Mouse (Mus musculus) cerebellum, postnatal 14 days (tissue): ENCODE results near the gene Tfe3.
"Not testable (repeated sequence)": the region's sequence is repeated elsewhere in the genome, so short reads cannot be mapped to it uniquely, and the experiment has no call there.

Experiments
- DNase-seq, 2 experiments: peaks; one replicate each; pipeline ENCODE4 v3.0.0; 2021; ENCODE audit warnings: mixed read lengths in 2 of 2

Tfe3 gene

DNA sequence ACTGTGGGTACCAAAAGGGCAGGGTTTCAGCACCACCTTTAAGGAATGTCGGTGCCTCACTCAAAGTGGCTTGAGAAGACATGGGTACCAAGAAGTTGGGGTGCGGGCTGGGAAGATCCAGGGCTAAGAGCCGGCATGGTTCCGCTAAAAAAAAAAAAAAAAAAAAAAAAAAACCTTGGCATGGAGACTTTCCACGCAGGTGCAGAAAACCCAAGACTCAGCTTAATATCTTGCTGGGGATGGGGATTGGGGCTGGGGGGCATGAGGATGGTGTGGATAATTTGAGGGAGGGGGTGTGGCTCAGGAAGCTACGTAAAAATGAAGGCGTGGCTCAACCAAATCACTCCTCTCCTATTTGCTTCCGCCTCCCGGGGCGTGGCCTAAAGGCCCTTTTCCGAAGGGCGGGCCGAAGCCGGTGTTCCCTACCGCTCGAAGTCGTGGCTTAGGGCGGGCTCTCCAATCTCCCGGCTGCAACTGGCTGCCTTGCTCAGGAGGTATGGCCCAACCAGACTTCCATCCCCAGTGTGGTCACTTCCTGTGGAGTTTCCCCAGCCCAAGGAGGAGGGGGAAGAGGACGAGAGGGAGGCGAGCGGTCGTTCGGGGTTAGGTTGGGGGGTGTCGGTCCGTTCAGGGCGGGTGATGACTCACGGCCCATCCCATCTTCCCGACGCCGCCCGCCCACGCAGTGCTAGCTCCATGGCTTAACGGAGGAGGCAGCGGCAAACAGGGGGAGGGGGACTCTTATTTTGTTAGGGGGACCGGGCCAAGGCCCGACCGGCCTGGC is at the start of gene Tfe3:
TSS of gene Tfe3 (plus strand) at position 424 of the 784 bp plus-strand sequence.
- peak; percentile 90 to 91 for DNase-seq

DNA sequence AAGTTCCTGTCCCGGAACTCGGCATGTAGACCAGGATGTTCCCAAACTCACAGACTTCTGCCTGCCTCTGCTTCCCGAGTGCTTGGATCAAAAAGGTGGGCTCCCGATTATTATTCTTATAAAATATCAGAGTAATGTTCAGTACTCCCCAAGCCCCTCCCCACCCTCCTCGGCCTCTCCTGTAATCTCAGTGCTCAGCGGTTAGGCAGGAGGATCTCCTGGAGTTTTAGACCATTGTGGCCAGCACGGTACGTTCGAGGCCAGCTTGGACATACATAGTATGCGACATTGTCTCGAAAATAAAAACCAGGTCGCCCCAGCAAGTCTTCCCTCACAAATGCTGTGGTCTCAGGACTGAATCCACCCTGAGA is 48.6 kb upstream of the Tfe3 start:
- DNase-seq: not testable (repeated sequence)

DNA sequence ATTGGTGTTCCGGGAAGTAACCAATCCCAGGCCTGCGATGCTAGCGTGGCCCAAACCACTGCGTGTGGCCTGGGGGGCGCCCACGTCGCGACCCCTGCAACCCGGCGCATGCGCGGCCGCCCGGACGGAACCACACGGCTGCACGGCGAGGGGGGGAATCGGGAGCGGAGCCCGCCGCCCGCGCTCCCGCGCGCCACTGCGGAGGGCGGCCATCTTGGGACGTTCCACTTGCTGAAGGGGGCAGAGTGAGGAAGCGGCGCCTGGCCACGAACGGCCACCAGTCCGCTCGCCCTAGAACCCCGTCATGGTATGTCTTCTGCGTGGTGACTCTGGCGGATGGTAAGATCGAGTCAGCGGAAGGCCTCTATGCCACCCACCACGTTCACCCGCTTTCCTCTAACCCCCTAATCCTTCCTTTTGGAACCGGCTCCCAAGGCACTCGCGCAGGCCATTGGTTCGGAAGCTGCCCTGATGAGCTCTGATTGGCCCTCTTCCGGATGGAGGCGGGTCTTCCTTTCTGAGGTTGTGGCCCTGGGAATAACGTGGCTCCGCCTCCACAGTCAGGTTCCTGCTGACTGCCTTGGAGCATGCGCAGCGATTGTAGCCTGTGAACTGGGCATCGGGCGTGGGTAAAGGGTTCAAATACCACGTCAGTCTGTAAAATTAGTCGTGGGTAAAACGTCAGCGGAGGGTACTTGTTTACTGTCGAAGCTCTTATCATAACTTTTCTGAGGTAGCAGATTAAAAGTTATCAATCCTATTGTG is 48.0 kb upstream of the Tfe3 start, which contains the start of gene Wdr45:
TSS of gene Wdr45 (plus strand) at position 199 of the 765 bp plus-strand sequence.
- peak; percentile 95 for DNase-seq

DNA sequence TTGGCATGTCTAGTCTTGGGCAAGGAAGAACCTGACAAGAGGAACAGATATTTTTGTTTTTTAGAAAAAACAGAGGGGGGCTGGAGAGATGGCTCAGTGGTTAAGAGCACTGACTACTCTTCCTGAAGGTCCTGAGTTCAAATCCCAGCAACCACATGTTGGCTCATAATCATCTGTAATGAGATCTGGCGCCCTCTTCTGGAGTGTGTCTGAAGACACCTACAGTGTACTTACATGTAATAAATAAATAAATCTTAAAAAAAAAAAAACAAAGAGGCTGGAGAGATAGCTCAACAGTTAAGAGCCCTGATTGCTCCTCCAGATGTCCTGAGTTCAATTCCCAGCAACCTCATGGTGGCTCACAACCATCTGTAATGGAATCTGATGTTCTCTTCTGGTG is 46.3 kb upstream of the Tfe3 start:
- DNase-seq: peak in 1 of 2 experiments; percentile 36

DNA sequence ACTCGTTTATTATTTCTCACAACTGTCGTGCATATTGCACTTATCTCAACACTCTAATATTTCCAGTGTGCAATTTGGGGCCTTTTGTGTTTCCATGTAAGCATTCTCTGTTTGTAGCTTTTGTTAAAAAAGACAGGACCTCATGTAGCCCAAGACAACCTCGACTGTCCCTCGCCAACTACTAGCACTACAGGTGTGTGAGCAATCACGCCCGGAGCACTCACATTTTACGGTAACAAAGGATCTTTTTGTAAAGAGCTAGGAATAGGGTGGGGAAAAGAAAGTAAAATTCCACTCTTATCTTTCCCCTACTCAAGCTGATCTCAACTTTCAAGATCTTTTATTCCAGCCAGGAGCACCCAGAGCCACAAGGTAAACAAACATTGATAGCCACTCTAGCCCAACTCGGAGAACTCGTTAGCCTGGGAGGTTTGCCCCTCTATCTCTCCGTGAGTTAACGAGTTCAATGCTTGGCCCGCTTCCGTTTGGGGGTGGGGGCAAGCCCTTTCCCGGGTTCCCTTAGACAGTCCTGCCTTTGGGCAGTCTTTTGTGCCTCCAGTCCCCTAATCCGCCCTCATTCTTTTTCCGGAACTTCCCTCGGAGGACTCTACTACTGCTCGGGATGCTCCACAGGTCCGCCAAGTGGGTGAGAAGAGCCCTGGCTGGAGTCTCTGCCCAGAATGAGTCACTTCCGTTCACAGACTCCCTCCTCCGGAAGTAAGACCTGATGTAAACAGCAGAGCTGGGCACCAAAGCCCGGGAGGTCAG is 40.7 kb upstream of the Tfe3 start, which contains the start of gene Gm45208:
TSS of gene Gm45208 (plus strand) at position 732 of the 768 bp plus-strand sequence.
- peak; percentile 62 to 74 for DNase-seq

DNA sequence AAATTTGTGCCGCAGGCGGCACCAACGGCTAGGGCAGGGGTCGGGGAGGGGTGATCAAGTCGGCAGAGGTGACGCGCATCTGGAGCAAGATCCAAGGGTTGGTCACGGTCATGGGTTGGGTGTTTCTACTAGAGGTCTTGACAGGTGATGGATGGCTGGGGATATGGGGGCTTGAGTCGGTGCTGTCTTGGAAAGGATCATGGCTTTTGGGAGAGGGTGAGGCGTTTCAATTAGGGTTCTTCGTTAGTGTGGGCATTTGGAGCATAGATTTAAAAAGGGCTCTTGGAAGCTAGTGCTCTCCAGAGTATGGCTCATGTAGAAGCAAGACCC is 40.1 kb upstream of the Tfe3 start:
- DNase-seq: no peak

DNA sequence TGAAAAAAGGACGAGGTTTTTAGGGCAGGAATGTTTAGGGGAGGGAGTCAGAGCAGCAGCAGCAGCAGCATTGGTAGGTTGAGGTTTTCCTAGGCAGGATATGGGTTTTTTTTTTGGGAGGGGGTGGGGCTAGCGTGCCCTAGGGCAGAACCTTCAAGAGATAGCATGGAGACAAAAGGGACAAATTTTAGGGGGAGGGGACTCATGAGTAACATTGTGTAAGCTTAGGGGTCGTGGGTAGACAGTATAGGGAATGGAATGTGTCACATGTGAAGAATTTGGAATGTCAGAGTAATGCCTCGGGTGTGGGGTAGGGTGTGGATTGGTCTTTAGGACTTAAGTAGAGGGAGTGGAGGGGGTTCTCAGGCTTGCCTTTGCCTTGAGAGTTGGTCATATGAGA is 39.7 kb upstream of the Tfe3 start:
- DNase-seq: no peak

DNA sequence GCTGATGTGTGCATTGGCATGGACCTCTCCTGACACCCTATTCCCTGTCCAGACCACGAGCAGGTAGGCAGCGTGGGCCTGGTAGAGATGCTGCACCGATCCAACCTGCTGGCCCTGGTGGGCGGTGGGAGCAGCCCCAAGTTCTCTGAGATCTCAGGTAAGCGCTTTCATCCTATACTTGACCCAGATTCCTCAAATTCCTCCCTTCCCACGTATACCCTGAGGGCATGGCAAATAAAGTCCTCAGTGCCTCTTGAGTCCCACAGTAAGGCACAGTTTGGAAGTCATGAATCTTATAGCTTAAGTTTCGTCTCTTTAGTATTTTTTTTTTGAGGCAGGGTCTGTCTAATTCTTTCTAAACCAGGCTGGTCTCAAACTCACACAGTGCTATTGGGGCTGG is 38.2 kb upstream of the Tfe3 start:
- no peak for DNase-seq

DNA sequence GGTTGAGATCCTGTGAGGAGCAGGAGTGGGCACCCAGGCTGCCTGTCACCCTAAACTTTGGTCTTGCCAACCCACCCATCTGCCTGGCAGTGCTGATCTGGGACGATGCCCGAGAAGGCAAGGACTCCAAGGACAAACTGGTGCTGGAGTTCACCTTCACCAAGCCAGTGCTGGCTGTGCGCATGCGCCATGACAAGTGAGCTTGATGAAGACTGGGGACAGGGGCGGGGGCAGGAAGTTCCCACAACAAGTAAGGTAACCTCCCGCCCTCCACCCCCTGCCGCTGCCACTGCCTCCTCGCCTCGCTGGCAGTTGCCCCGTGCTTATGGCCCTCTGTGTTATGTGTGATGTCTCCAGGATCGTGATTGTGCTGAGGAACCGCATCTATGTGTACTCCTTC is 36.5 kb upstream of the Tfe3 start:
- DNase-seq: no peak

DNA sequence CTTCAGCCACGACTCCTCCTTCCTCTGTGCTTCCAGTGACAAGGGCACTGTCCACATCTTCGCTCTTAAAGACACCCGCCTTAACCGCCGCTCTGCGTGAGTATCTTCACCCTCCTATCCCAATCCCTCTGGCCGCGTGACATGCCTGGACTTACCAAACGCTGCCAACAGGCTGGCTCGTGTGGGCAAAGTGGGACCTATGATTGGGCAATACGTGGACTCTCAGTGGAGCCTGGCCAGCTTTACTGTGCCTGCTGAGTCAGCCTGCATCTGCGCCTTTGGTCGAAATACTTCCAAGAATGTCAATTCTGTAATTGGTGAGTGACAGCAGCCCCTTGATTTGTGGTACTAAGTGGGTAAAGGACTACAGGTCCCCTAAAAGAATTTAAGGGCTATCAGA is 35.2 kb upstream of the Tfe3 start:
- no peak for DNase-seq

DNA sequence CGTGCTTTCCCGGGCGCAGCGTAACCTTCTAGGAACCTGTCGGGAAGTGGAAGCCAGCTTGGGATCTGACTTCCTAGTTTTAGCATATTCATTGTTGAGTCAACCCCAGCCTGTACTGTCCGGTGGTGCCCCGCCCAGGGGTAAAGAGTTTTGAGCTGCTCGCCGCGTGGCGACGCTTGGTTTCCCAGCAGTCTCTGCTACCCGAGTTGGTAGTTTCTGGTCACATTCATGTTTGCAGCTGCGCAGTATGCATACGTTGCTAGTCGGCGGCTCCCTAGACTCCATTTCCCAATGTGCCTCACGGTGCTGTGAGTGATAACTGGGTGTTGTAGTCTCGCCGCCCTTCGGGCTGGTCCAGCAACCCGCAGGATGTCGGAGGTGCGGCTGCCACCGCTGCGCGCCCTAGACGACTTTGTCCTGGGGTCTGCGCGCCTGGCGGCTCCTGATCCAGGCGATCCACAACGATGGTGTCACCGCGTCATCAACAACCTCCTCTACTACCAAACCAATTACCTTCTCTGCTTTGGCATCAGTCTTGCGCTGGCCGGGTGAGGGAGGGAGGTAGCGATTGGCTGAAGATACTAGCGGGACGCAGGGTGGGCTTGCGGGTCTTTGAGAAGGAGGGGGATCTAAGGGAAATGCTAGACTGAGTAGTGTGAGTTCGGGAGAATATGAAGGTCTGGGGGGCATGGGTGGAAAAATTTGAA is 34.0 kb upstream of the Tfe3 start, which contains the start of gene Praf2:
TSS of gene Praf2 (plus strand) at position 225 of the 707 bp plus-strand sequence.
- DNase-seq: peak; percentile 74 to 81

DNA sequence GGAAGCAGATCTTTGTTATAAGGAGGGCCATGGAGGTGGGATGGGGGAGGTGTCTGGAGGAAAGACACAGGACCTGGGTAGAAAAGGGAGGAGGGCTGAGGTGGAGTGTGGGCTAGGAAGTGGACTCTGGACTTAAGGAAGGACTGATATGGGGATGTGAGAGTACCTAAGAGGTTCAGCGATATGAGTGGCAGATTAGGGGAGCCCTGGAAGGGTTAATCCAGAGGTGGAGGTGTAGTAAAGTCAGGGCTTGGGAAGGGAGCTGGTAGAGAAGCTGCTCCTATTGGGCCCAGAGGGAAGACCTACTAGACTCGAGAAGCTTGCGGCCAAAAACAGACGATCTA is 33.5 kb upstream of the Tfe3 start:
- DNase-seq: no peak

DNA sequence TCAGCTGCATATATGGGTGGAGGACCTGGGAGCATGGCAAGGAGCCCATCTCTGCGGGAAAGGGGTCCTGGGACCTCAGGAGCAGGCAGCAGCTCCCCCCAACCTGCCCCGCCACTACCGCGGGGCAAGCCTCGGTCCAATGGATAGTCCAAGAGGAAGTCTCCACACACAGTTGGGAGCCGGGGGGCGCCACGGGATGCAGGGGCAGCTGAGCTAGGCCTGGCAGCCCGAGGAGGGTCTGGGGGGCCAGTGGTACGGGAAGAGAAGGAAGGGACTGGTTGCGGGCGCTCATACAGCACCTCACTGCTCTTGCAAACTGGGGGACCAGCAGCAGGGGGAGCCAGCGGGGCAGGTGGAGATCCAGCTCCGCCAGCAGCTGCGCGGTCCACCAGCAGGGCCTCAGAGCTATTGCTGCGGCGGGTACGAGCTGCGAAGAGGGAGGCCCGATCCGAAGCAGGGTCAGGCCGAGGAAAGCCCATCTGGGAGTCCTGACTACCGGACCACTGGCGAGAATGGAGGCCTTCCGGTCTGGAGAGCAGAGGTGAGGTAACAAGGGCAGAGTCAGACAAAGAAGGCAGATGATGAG is 28.7 kb upstream of the Tfe3 start:
- peak; percentile 58 to 83 for DNase-seq

DNA sequence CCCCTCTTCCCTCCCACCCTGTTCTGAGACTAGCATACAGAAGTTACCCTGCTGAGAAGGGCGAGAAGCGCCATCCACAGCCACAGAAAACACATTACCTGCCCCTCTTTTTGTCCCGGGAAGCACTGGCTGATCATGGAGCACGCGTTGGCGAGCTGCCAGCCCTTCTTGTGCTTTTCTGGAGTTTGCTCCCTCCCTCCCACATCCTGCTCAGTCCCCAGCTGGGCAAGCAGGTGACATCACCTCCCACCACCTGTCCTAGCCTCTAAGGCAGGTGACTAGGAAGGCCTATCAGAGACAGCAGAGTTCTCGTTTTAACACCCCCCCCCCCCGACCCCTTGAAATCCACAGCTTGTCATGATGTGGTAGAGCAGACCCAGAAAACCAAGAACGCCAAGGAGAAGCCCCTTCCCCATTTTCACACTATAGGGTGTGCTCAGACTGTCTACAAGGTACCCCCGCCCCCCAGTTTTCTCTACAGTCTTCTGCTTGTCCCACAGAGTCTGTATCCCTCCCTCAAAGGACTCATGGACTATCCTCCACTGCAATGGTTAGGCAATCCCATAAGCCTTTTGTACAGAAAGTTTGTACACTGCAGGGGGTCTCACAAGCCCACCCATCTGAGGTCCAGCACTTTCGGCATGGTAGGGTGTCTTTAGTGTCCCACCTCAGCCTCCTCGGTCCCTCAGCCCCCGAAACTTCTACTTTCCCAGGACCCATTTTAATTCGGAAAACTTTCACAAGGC is 22.9 kb upstream of the Tfe3 start:
- DNase-seq: peak; percentile 82 to 90

DNA sequence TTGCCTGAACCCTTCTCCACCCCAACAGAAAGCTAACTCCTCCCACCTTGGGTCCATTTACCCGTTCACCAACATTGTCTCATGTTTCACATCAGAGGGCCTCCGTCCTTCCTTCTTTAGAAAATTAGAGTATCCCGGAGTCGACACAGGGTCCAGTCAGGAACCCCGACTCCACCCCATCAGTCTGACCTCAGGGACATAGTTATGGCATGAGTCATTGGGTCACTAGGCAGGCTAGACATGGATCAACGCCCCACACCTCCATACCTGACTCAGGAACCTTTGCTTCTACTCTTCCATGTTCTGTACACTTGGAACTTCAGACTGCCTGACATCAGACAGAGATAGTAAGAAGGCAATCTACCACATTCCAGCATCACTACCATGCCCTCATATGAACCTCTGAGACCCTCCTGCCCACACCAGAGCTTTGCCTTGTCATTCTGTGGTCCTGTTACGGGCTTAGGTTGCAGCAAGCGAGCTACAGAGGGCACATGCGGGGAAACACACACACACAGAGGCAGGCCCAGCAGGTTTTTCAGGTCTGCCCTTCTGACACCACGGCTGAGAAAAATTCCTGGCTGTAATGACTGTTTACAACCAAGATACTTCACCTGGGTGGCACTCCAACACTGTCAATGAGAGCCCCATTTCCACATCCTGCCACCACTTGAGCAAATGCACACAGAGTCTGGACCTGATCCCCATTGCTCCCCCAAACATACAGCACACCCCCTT is 22.1 kb upstream of the Tfe3 start:
- DNase-seq: no peak

DNA sequence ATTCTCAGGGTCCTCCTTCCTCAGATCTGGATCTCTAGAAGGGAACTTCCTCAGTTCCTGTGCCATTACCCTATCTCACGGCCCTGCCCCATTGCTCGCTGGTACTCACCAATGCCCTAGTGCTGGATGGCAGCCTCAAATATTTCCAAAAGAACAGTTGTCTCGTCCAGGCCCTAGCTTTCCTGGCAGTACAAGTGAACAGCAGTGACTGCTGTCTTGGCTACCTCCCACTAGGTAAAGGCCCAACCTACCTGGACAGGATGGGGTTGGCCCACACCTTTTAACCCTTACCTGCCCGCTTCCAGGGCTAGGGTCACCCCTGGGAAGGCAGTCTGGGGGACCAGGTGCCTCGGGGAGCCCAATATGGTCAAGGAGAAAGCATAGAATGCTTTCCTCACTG is 21.3 kb upstream of the Tfe3 start:
- DNase-seq: peak in 1 of 2 experiments; percentile 33

DNA sequence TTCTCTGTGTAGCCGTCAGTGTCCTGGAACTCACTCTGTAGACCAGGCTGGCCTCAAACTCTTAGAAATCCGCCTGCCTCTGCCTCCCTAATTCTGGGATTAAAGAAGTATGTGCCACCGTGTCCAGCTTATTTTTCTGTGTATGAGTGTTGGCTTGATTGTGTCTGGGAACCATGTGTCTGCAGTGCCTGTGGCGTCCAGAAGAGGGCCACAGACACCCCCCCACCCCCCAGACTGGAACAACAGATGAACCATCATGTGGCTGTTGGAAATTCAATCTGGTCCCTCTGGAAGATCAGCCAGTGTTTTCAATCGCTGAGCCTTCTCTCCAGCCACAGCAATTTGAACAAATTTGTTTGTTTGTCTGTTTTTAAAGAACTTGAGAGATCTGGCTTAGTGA is 18.9 kb upstream of the Tfe3 start:
- no peak for DNase-seq

DNA sequence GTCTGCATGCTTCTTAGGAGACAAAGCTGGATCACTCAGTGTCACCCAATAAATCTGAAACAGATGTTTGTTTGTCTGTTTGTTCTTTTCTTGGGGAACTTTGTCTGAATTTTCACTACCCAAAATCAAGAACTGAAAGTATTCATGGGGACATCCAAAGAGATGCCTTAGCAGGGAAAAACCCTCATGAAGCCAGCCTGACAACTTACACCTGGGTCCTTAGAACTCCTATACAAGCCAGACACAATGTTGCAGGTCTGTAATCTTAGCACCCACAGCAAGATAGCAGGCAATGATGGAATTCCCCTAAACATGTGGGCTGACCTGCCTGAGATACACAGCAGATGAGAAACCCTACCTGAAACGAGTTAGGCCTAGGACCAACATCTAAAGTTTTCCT is 17.4 kb upstream of the Tfe3 start:
- DNase-seq: no peak

DNA sequence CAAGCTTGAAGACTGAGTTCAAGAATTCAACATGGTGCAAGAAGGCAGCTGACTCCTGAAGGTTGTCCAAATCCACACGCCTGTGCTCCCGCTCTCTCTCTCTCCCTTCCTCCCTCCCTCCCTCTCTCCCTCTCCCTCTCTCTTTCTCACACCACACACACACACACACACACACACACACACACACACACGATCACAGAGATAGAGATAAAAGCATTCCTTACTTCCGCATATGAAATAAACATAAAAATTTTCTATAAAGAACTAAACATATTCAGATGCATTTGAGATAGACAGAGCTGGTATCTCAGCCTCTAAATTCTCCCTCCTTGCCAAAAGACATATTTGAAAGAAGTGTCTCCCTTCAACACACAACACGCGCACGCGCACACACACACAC is 16.9 kb upstream of the Tfe3 start:
- no peak for DNase-seq

DNA sequence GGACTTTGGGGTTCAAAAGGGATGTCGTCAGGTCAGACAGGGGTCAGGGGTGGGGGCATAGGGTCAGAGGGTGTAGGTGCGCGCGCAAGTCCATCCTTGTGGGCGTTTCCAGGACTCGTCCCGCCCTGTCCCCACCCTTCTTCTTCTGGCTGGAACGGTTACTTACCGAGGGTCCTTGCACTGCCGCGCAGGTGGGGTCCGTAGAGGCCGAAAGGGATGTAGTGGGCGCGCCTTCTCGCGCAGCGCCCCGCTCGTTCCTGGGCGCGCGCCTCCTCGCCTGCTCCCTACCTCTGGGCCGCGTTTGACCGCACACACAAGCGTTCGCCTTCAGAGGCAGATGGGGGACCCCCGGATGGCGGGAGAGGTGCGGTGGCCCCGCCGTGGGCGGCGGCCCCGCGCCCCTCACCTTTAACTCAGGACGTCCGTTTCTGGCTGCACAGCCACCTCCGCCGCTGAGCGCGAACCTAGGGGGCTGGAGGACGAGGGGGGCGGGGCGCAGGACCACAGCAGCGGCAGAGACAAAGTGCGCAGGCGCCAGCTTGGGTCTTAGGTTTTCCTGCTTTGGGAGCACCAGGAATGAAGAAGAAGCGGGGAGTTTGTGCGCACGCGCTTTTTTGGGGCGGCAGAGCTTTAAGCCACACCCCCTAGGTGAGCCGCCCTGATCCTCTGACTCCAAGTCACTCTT is 11.8 kb upstream of the Tfe3 start, which contains the start of gene Ccdc120:
TSS of gene Ccdc120 (minus strand) at position 474 of the 685 bp plus-strand sequence.
- peak; percentile 87 for DNase-seq
